In genomic region chr13:53392910-53393309, GRCm38 (mm10) we compare ENCODE assay signal across 16 mouse cellular contexts. TPM values are rescaled to one million over a fixed set of nuclear protein-coding genes. Genes with fewer than 3 reads are reported as not detected.
DNase-seq lines count a peak whose midpoint lies in the region; ATAC-seq and TF ChIP-seq lines count a peak whose summit lies in the region.
"Had no signal": no experiment of that assay in that cellular context is flagged by ENCODE, and none has a peak within 500 bp of the region (broad histone marks: within the 10 kb centered on the region; RNA-seq: fewer than 3 reads in every experiment).

No protein-coding gene starts in this region.

- H3K36me3 ChIP-seq in hindbrain, postnatal 0 days (ENCODE audit: insufficient read depth, low read length), result no peaks in the 10 kb centered on the region
- H3K36me3 ChIP-seq in hindbrain, embryonic 11.5 days (ENCODE audit: control insufficient read depth, insufficient read depth, low read length), result no peaks in the 10 kb centered on the region
- H3K36me3 ChIP-seq in testis, adult 2 months (ENCODE audit: control insufficient read depth, insufficient read depth, low read length), result peaks cover 9% of the 10 kb centered on the region
- no peaks in the 10 kb centered on the region for H3K36me3 ChIP-seq in liver, embryonic 12.5 days
- H3K36me3 ChIP-seq: midbrain, embryonic 13.5 days had no signal

- no peak overlapping the region for H3K4me2 ChIP-seq in hindbrain, postnatal 0 days (ENCODE audit: low read depth, low read length)
- no peak overlapping the region for H3K4me2 ChIP-seq in hindbrain, embryonic 11.5 days (replicated peaks; ENCODE audit: low read depth, low read length)
- H3K4me2 ChIP-seq in liver, embryonic 12.5 days, result no peak overlapping the region

- no peak overlapping the region for H3K4me3 ChIP-seq in hindbrain, postnatal 0 days (ENCODE audit: low read length)
- no peak overlapping the region for H3K4me3 ChIP-seq in hindbrain, embryonic 11.5 days (ENCODE audit: low read depth, low read length)
- peak overlapping the region; percentile 72 for H3K4me3 ChIP-seq in testis, adult 2 months (ENCODE audit: control insufficient read depth, low read depth, low read length)
- no peak overlapping the region for H3K4me3 ChIP-seq in liver, embryonic 12.5 days
- H3K4me3 ChIP-seq: midbrain, embryonic 13.5 days had no signal

- no peak for ATAC-seq in hindbrain, postnatal 0 days
- ATAC-seq in hindbrain, embryonic 11.5 days (ENCODE audit: low FRiP score), result no peak
- no peak for ATAC-seq in liver, embryonic 12.5 days

- no peaks in the 10 kb centered on the region for H3K9me3 ChIP-seq in hindbrain, postnatal 0 days (ENCODE audit: low read length)
- no peaks in the 10 kb centered on the region for H3K9me3 ChIP-seq in hindbrain, embryonic 11.5 days (ENCODE audit: control insufficient read depth, low read length)
- no peaks in the 10 kb centered on the region for H3K9me3 ChIP-seq in liver, embryonic 12.5 days (replicated peaks)
- H3K9me3 ChIP-seq: midbrain, embryonic 13.5 days had no signal

- H3K9ac ChIP-seq in hindbrain, postnatal 0 days (replicated peaks; ENCODE audit: low read length), result no peak overlapping the region
- no peak overlapping the region for H3K9ac ChIP-seq in hindbrain, embryonic 11.5 days (ENCODE audit: low read depth, low read length)
- H3K9ac ChIP-seq in liver, embryonic 12.5 days, result no peak overlapping the region
- H3K9ac ChIP-seq: hindbrain, embryonic 14.5 days; liver, embryonic 14.5 days; midbrain, embryonic 13.5 days had no signal

- TF ChIP-seq CTCF in hindbrain, postnatal 0 days (IDR thresholded peaks at IDR 0.05; ENCODE audit: low read depth), result peak; percentile 26; the same call in 1 of the 2 replicates
- peak; percentile 3; the same call in 1 of the 2 replicates for TF ChIP-seq CTCF in testis, adult 2 months (IDR thresholded peaks at IDR 0.05; ENCODE audit: control insufficient read depth, insufficient read depth, insufficient replicate concordance, low read depth, low read length)

- DNase-seq in cerebellum, postnatal 14 days, result peak; percentile 31 to 39
- DNase-seq in cerebellum, postnatal 4 days (ENCODE audit: low spot score in 2 of 2), result no peak
- DNase-seq in hindbrain, postnatal 0 days (ENCODE audit: low spot score), result peak; percentile 17
- DNase-seq in hindbrain, embryonic 11.5 days (ENCODE audit: low spot score), result no peak
- DNase-seq in testis, postnatal 14 days (ENCODE audit: low spot score), result no peak
- no peak for DNase-seq in frontal cortex, adult 2 months (ENCODE audit: extremely low spot score in 1 of 2, low spot score in 1 of 2)
- DNase-seq: gastrocnemius, postnatal 36 days; kidney, adult 18-20 months; lung, postnatal 14 days; thymus, adult 18-20 months had no signal

- WGBS in hindbrain, postnatal 0 days, result 70% methylated on average over 6 of the region's 6 CpGs
- WGBS in hindbrain, embryonic 11.5 days, result 70% methylated on average over 6 of the region's 6 CpGs
- 62% methylated on average over 6 of the region's 6 CpGs for WGBS in liver, embryonic 12.5 days (ENCODE audit: insufficient replicate concordance)

- no peak overlapping the region for H3K27ac ChIP-seq in hindbrain, postnatal 0 days
- no peak overlapping the region for H3K27ac ChIP-seq in hindbrain, embryonic 11.5 days (ENCODE audit: low read depth, low read length)
- peak overlapping the region; percentile 86 for H3K27ac ChIP-seq in testis, adult 2 months (ENCODE audit: control insufficient read depth, insufficient read depth, low read depth, low read length)
- H3K27ac ChIP-seq in liver, embryonic 12.5 days, result no peak overlapping the region
- H3K27ac ChIP-seq: hindbrain, embryonic 14.5 days; liver, embryonic 14.5 days; midbrain, embryonic 13.5 days had no signal

- no peaks in the 10 kb centered on the region for H3K4me1 ChIP-seq in hindbrain, postnatal 0 days (ENCODE audit: insufficient read depth, low read length)
- no peaks in the 10 kb centered on the region for H3K4me1 ChIP-seq in hindbrain, embryonic 11.5 days (replicated peaks; ENCODE audit: control insufficient read depth, insufficient read depth, low read length)
- H3K4me1 ChIP-seq in testis, adult 2 months (ENCODE audit: control insufficient read depth, insufficient read depth, low read length), result peaks cover 7% of the 10 kb centered on the region
- H3K4me1 ChIP-seq in liver, embryonic 12.5 days, result no peaks in the 10 kb centered on the region
- H3K4me1 ChIP-seq: midbrain, embryonic 13.5 days had no signal

- H3K27me3 ChIP-seq in hindbrain, postnatal 0 days (ENCODE audit: insufficient read depth, low read length), result no peaks in the 10 kb centered on the region
- no peaks in the 10 kb centered on the region; the same call in 1 of the 2 replicates for H3K27me3 ChIP-seq in hindbrain, embryonic 11.5 days (ENCODE audit: control insufficient read depth, insufficient read depth, low read length)
- H3K27me3 ChIP-seq in testis, adult 2 months (ENCODE audit: control insufficient read depth, insufficient read depth, low read length), result no peaks in the 10 kb centered on the region
- peaks cover 3% of the 10 kb centered on the region; the same call in 1 of the 2 replicates for H3K27me3 ChIP-seq in liver, embryonic 12.5 days (replicated peaks)
- H3K27me3 ChIP-seq: midbrain, embryonic 13.5 days had no signal

- no peak for TF ChIP-seq POLR2A in testis, adult 2 months (IDR thresholded peaks at IDR 0.05; ENCODE audit: control insufficient read depth, low read depth, low read length)

RNA-seq across cellular contexts. Expression of gene Sptlc1, which starts 15.7 kb away (rescaled TPM):
- 30.6 and 31.2 TPM in 2 replicates for total RNA-seq in hindbrain, postnatal 0 days (2014; rRNA removed)
- polyA plus RNA-seq in hindbrain, postnatal 0 days (2015; fragmentation: Nextera tagmentation; extraction: Ambion mirVana), result 25.6 and 26.4 TPM in 2 replicates
- 37.8 and 38.6 TPM in 2 replicates for polyA plus RNA-seq in hindbrain, embryonic 11.5 days (2014; fragmentation: Nextera tagmentation; extraction: Ambion mirVana)
- polyA plus RNA-seq in testis, adult 2 months (2012; rRNA removed), result 13.4 and 14.5 TPM in 2 replicates
- polyA plus RNA-seq in frontal cortex, adult 2 months (2012; rRNA removed), result 24.8 and 24.9 TPM in 2 replicates
- polyA plus RNA-seq in liver, embryonic 12.5 days (2016; fragmentation: Nextera tagmentation; extraction: Ambion mirVana), result 16.6 and 18.0 TPM in 2 replicates
- total RNA-seq: MEL had no signal

Comparison
In these comparisons a context has a peak if more than half of its experiments do, and no peak if none do; other contexts are left out.
1. DNase-seq: peak in cerebellum, postnatal 14 days (2 of 2) and hindbrain, postnatal 0 days (single experiment); none in cerebellum, postnatal 4 days (0 of 2), hindbrain, embryonic 11.5 days (single experiment), testis, postnatal 14 days (single experiment) and frontal cortex, adult 2 months (0 of 2).